Comparison of ENCODE assay signal across 8 mouse cellular contexts in genomic region chr10:82833926-82834325, GRCm38 (mm10). TPM values are rescaled to one million over a fixed set of nuclear protein-coding genes. Genes with fewer than 3 reads are reported as not detected.
DNase-seq lines count a peak whose midpoint lies in the region; ATAC-seq and TF ChIP-seq lines count a peak whose summit lies in the region.

TSS of gene Txnrd1 (plus strand) at chr10:82833951.

- H3K27me3 ChIP-seq in MEL (ENCODE audit: control insufficient read depth in 1 of 2, insufficient read depth in 2 of 2, low read length in 2 of 2) = no peaks in the 10 kb centered on the region; a peak in 1 of 4 replicates
- H3K27me3 ChIP-seq in forebrain, embryonic 15.5 days = no peaks in the 10 kb centered on the region
- H3K27me3 ChIP-seq in hindbrain, embryonic 12.5 days = no peaks in the 10 kb centered on the region
- H3K27me3 ChIP-seq in liver, embryonic 13.5 days = no peaks in the 10 kb centered on the region
- no peaks in the 10 kb centered on the region for H3K27me3 ChIP-seq in stomach, embryonic 15.5 days (replicated peaks)

- H3K36me3 ChIP-seq in MEL (ENCODE audit: control insufficient read depth in 1 of 2, insufficient read depth in 2 of 2, low read length in 2 of 2) = peaks cover 0 to 2% of the 10 kb centered on the region in 2 experiments; a peak in 1 of 4 replicates
- no peaks in the 10 kb centered on the region for H3K36me3 ChIP-seq in forebrain, embryonic 15.5 days
- no peaks in the 10 kb centered on the region for H3K36me3 ChIP-seq in hindbrain, embryonic 12.5 days
- H3K36me3 ChIP-seq in liver, embryonic 13.5 days = no peaks in the 10 kb centered on the region
- H3K36me3 ChIP-seq in stomach, embryonic 15.5 days = no peaks in the 10 kb centered on the region

- H3K27ac ChIP-seq in MEL (ENCODE audit: control insufficient read depth, low read depth, low read length) = no peak within 1 kb of the TSS
- H3K27ac ChIP-seq in forebrain, embryonic 15.5 days (replicated peaks) = no peak within 1 kb of the TSS
- no peak within 1 kb of the TSS for H3K27ac ChIP-seq in hindbrain, embryonic 12.5 days
- H3K27ac ChIP-seq in liver, embryonic 13.5 days = no peak within 1 kb of the TSS
- H3K27ac ChIP-seq in stomach, embryonic 15.5 days = no peak within 1 kb of the TSS

- H3K4me2 ChIP-seq in forebrain, embryonic 15.5 days (replicated peaks) = no peak within 1 kb of the TSS
- no peak within 1 kb of the TSS for H3K4me2 ChIP-seq in hindbrain, embryonic 12.5 days (replicated peaks)
- no peak within 1 kb of the TSS for H3K4me2 ChIP-seq in liver, embryonic 13.5 days
- no peak within 1 kb of the TSS for H3K4me2 ChIP-seq in stomach, embryonic 15.5 days

- no peak for ATAC-seq in forebrain, embryonic 15.5 days (replicated peaks)
- no peak for ATAC-seq in hindbrain, embryonic 12.5 days (ENCODE audit: low FRiP score)
- ATAC-seq in liver, embryonic 13.5 days (ENCODE audit: low read depth) = no peak
- ATAC-seq in stomach, embryonic 15.5 days (ENCODE audit: insufficient read depth, low FRiP score, low read depth) = 0 out of 2 replicates have a peak, but pooled peaks have one; percentile 35

- no peak within 1 kb of the TSS for H3K9ac ChIP-seq in MEL (ENCODE audit: control insufficient read depth, low read depth, low read length, poor library complexity, severe bottlenecking)
- no peak within 1 kb of the TSS for H3K9ac ChIP-seq in forebrain, embryonic 15.5 days (replicated peaks)
- H3K9ac ChIP-seq in hindbrain, embryonic 12.5 days = no peak within 1 kb of the TSS
- H3K9ac ChIP-seq in liver, embryonic 13.5 days = no peak within 1 kb of the TSS
- no peak within 1 kb of the TSS for H3K9ac ChIP-seq in stomach, embryonic 15.5 days

- H3K79me2 ChIP-seq in MEL (ENCODE audit: control insufficient read depth, insufficient read depth, low read length, poor library complexity) = no peaks in the 10 kb centered on the region

- 53% methylated on average over 9 of the region's 9 CpGs for whole genome bisulfite sequencing in forebrain, embryonic 15.5 days
- 62% methylated on average over 9 of the region's 9 CpGs for WGBS in hindbrain, embryonic 12.5 days
- 71% methylated on average over 9 of the region's 9 CpGs for WGBS in liver, embryonic 13.5 days (ENCODE audit: insufficient replicate concordance)
- WGBS in stomach, embryonic 15.5 days = 35% methylated on average over 9 of the region's 9 CpGs

- H3K9me3 ChIP-seq in MEL (replicated peaks; ENCODE audit: insufficient read depth, low read length) = no peaks in the 10 kb centered on the region
- no peaks in the 10 kb centered on the region for H3K9me3 ChIP-seq in forebrain, embryonic 15.5 days
- H3K9me3 ChIP-seq in hindbrain, embryonic 12.5 days (replicated peaks) = no peaks in the 10 kb centered on the region
- no peaks in the 10 kb centered on the region for H3K9me3 ChIP-seq in liver, embryonic 13.5 days (replicated peaks)
- no peaks in the 10 kb centered on the region for H3K9me3 ChIP-seq in stomach, embryonic 15.5 days

- no peak for TF ChIP-seq EP300 in MEL (IDR thresholded peaks at IDR 0.05; ENCODE audit: low read depth in 1 of 2, low read length in 2 of 2)

- TF ChIP-seq CTCF in MEL (IDR thresholded peaks at IDR 0.05 in 2 of 3, conservative IDR thresholded peaks at IDR 0.05 in 1 of 3; ENCODE audit: control insufficient read depth in 1 of 3, insufficient read depth in 1 of 3, low read depth in 2 of 3, low read length in 3 of 3, poor library complexity in 1 of 3, severe bottlenecking in 1 of 3) = no peak

- no peak for TF ChIP-seq POLR2A in MEL (IDR thresholded peaks at IDR 0.05; ENCODE audit: control insufficient read depth in 1 of 2, insufficient read depth in 1 of 2, low read depth in 1 of 2, low read length in 2 of 2, poor library complexity in 1 of 2)

- no peak for DNase-seq in frontal cortex, adult 2 months (ENCODE audit: extremely low spot score in 1 of 2, low spot score in 1 of 2)
- DNase-seq in frontal cortex, postnatal 10 days (ENCODE audit: low spot score in 2 of 2) = no peak
- no peak for DNase-seq in MEL (ENCODE audit: low read depth, low spot score)
- no peak for DNase-seq in liver, embryonic 13.5 days
- no peak for DNase-seq in embryo, embryonic 11 days

- TF ChIP-seq RAD21 in MEL (IDR thresholded peaks at IDR 0.05; ENCODE audit: low read depth, low read length) = no peak

- no peaks in the 10 kb centered on the region for H3K4me1 ChIP-seq in MEL (ENCODE audit: control insufficient read depth in 1 of 2, insufficient read depth in 2 of 2, low read length in 2 of 2)
- H3K4me1 ChIP-seq in forebrain, embryonic 15.5 days = no peaks in the 10 kb centered on the region
- 0 out of 2 replicates have a peak, but pooled peaks cover 2% of the 10 kb centered on the region for H3K4me1 ChIP-seq in hindbrain, embryonic 12.5 days
- H3K4me1 ChIP-seq in liver, embryonic 13.5 days (replicated peaks) = no peaks in the 10 kb centered on the region; the same call in 1 of the 2 replicates
- peaks cover 6% of the 10 kb centered on the region; the same call in 1 of the 2 replicates for H3K4me1 ChIP-seq in stomach, embryonic 15.5 days

- H3K4me3 ChIP-seq in MEL (ENCODE audit: control insufficient read depth in 1 of 2, insufficient read depth in 1 of 2, low read depth in 2 of 2, low read length in 2 of 2) = no peak within 1 kb of the TSS
- H3K4me3 ChIP-seq in forebrain, embryonic 15.5 days = no peak within 1 kb of the TSS
- H3K4me3 ChIP-seq in hindbrain, embryonic 12.5 days = no peak within 1 kb of the TSS
- H3K4me3 ChIP-seq in liver, embryonic 13.5 days (replicated peaks) = no peak within 1 kb of the TSS
- H3K4me3 ChIP-seq in stomach, embryonic 15.5 days (replicated peaks) = no peak within 1 kb of the TSS

TF ChIP-seq in MEL, 35 proteins besides CTCF, POLR2A, EP300 and RAD21:
- TF ChIP-seq USF2 (IDR thresholded peaks at IDR 0.05; ENCODE audit: borderline replicate concordance in 1 of 2, insufficient read depth in 1 of 2, low read depth in 1 of 2, low read length in 2 of 2) = no peak
- TF ChIP-seq MAX (IDR thresholded peaks at IDR 0.05; ENCODE audit: low read length) = no peak
- no peak for TF ChIP-seq MAFK (IDR thresholded peaks at IDR 0.05; ENCODE audit: borderline replicate concordance, low read depth, low read length)
- TF ChIP-seq ZKSCAN1 (IDR thresholded peaks at IDR 0.05; ENCODE audit: low read depth, low read length) = no peak
- TF ChIP-seq ZMIZ1 (IDR thresholded peaks at IDR 0.05; ENCODE audit: low read depth, low read length) = no peak
- TF ChIP-seq TAL1 (IDR thresholded peaks at IDR 0.05; ENCODE audit: low read length) = no peak
- TF ChIP-seq NRF1 (IDR thresholded peaks at IDR 0.05; ENCODE audit: insufficient read depth, low read depth, low read length, poor library complexity, severe bottlenecking) = no peak
- TF ChIP-seq MAZ (IDR thresholded peaks at IDR 0.05; ENCODE audit: low read depth, low read length) = no peak
- TF ChIP-seq UBTF (IDR thresholded peaks at IDR 0.05; ENCODE audit: borderline replicate concordance, insufficient read depth, low read depth, low read length) = no peak
- no peak for TF ChIP-seq NELFE (IDR thresholded peaks at IDR 0.05; ENCODE audit: low read depth, low read length)
- TF ChIP-seq TBP (IDR thresholded peaks at IDR 0.05; ENCODE audit: low read depth, low read length) = no peak
- TF ChIP-seq TCF12 (IDR thresholded peaks at IDR 0.05; ENCODE audit: low read depth, low read length) = no peak
- TF ChIP-seq ZC3H11A (IDR thresholded peaks at IDR 0.05; ENCODE audit: low read depth, low read length) = no peak
- TF ChIP-seq USF1 (IDR thresholded peaks at IDR 0.05; ENCODE audit: low read depth, low read length) = no peak
- TF ChIP-seq ETS1 (IDR thresholded peaks at IDR 0.05; ENCODE audit: low read depth, low read length) = no peak
- no peak for TF ChIP-seq ELF1 (IDR thresholded peaks at IDR 0.05; ENCODE audit: low read depth, low read length)
- TF ChIP-seq SMC3 (IDR thresholded peaks at IDR 0.05; ENCODE audit: low read depth, low read length) = no peak

RNA-seq across cellular contexts. Expression of gene Txnrd1, which starts in this region (rescaled TPM):
- 47.5 and 51.4 TPM in 2 replicates for polyA plus RNA-seq in frontal cortex, adult 2 months (2012; rRNA removed)
- 91.6 and 102 TPM in 2 replicates for total RNA-seq in MEL (2012; rRNA removed)
- 100 to 1,000 TPM in 1 of 2 experiments, not detected in 1; 127 TPM for polyA plus RNA-seq in MEL (2012; ENCODE audit: insufficient read depth in 1 of 2, insufficient read length in 2 of 2, low read depth in 1 of 2, low replicate concordance in 2 of 2, missing spikeins in 1 of 2)
- polyA plus RNA-seq in forebrain, embryonic 15.5 days (2015; fragmentation: Nextera tagmentation; extraction: Ambion mirVana) = 172 and 174 TPM in 2 replicates
- 155 TPM in 2 replicates for polyA plus RNA-seq in hindbrain, embryonic 12.5 days (2016; fragmentation: Nextera tagmentation; extraction: Ambion mirVana)
- 67.9 and 78.2 TPM in 2 replicates for polyA plus RNA-seq in liver, embryonic 13.5 days (2015; fragmentation: Nextera tagmentation; extraction: Ambion mirVana)
- polyA plus RNA-seq in stomach, embryonic 15.5 days (2015; fragmentation: Nextera tagmentation; extraction: Ambion mirVana) = 82.5 and 102 TPM in 2 replicates
